Mouse (Mus musculus): ENCODE measurements at regions not wholly inside any gene's neighbourhood (a gene's known extent, or its start where the extent isn't known, plus 50 kb on each side); places are given as distances from the start of the nearest gene placed in this dataset.

GRCm38 (mm10) chr7:94061814-94062545, 982.3 kb downstream of the Fam181b start:
- Histone ChIP-seq H3K4me2 (no peak overlapping the region), H3K4me1 (no peaks in the 10 kb centered on the region), H3K27ac (no peak overlapping the region), H3K36me3 (replicated peaks) (no peaks in the 10 kb centered on the region), H3K9ac (no peak overlapping the region), H3K9me3 (no peaks in the 10 kb centered on the region), H3K4me3 (no peak overlapping the region), H3K27me3 (replicated peaks) (no peaks in the 10 kb centered on the region)
- 87% methylated on average over 3 of the region's 3 CpGs for WGBS
- ATAC-seq (replicated peaks), result no peak
